In genomic region chr6:83268144-83269010, GRCm38 (mm10) we compare ENCODE assay signal across 8 mouse cellular contexts. TPM values are rescaled to one million over a fixed set of nuclear protein-coding genes. Genes with fewer than 3 reads are reported as not detected.
DNase-seq lines count a peak whose midpoint lies in the region; ATAC-seq lines count a peak whose summit lies in the region.

No protein-coding gene starts in this region.

- no peaks in the 10 kb centered on the region for H3K36me3 ChIP-seq in hindbrain, embryonic 15.5 days

- H3K4me3 ChIP-seq in hindbrain, embryonic 15.5 days, result peak overlapping the region; percentile 44

- peak overlapping the region; percentile 90 for H3K27ac ChIP-seq in hindbrain, embryonic 15.5 days (replicated peaks)

- peak overlapping the region; percentile 61 for H3K4me2 ChIP-seq in hindbrain, embryonic 15.5 days

- no peaks in the 10 kb centered on the region for H3K9me3 ChIP-seq in hindbrain, embryonic 15.5 days

- H3K9ac ChIP-seq in hindbrain, embryonic 15.5 days, result peak overlapping the region; percentile 45

- 1% methylated on average over 28 of the region's 28 CpGs for WGBS in hindbrain, embryonic 15.5 days

- H3K27me3 ChIP-seq in hindbrain, embryonic 15.5 days, result no peaks in the 10 kb centered on the region

- peak; percentile 95 for ATAC-seq in hindbrain, embryonic 15.5 days (ENCODE audit: low FRiP score, low read depth)

- H3K4me1 ChIP-seq in hindbrain, embryonic 15.5 days (replicated peaks), result peaks cover 11% of the 10 kb centered on the region

- peak; percentile 70 for DNase-seq in R1 (ENCODE audit: low read depth, low spot score)
- peak; percentile 89 to 91 for DNase-seq in cerebellum, postnatal 36 days
- DNase-seq in gastrocnemius, adult 18-20 months (ENCODE audit: low spot score), result peak; percentile 85
- DNase-seq in left cerebral cortex, adult 11 months (ENCODE audit: low spot score), result peak; percentile 85
- DNase-seq in lung, postnatal 36 days, result peak; percentile 95
- DNase-seq in retina, embryonic 14.5 days (ENCODE audit: low spot score), result peak; percentile 80
- DNase-seq in thymus, postnatal 36 days, result peak; percentile 63 to 66

RNA-seq across cellular contexts. Expression of gene Slc4a5, which starts 48.7 kb away (rescaled TPM):
- total RNA-seq in gastrocnemius, adult 18-20 months (2021), result not detected
- polyA plus RNA-seq in hindbrain, embryonic 15.5 days (2015; fragmentation: Nextera tagmentation; extraction: Ambion mirVana), result 2.2 and 2.8 TPM in 2 replicates

RNA-seq across cellular contexts. Expression of gene Mthfd2, which starts 57.3 kb away (rescaled TPM):
- total RNA-seq in gastrocnemius, adult 18-20 months (2021), result 1 to 10 TPM; 3.0 to 3.2 TPM
- polyA plus RNA-seq in hindbrain, embryonic 15.5 days (2015; fragmentation: Nextera tagmentation; extraction: Ambion mirVana), result 28.9 and 32.8 TPM in 2 replicates

RNA-seq across cellular contexts. Expression of gene Mob1a, which starts 57.4 kb away (rescaled TPM):
- 10 to 100 TPM in 1 of 2 experiments, 1 to 10 TPM in 1; 8.0 to 12.4 TPM for total RNA-seq in gastrocnemius, adult 18-20 months (2021)
- polyA plus RNA-seq in hindbrain, embryonic 15.5 days (2015; fragmentation: Nextera tagmentation; extraction: Ambion mirVana), result 22.9 and 24.6 TPM in 2 replicates

Comparison
In these comparisons a context has a peak if more than half of its experiments do, and no peak if none do; other contexts are left out.
1. Peak in every context shown above with its lines: DNase-seq, ATAC-seq, H3K4me3 ChIP-seq and H3K27ac ChIP-seq.